Mouse (Mus musculus) forebrain, embryonic 10.5 days (tissue): Measurements from ENCODE around the gene Nos1ap. TPM values are rescaled to one million over a fixed set of nuclear protein-coding genes. Genes with fewer than 3 reads are reported as not detected.

ENCODE experiments used
- polyA plus RNA-seq: library from polyadenylated mRNA; unstranded; fragments of >200 nt; fragmentation: Nextera tagmentation; extraction: Ambion mirVana; gene quantifications from 2 replicates; pipeline ENCODE4 v1.2.1, GENCODE M21; 2016

The Nos1ap gene
- polyA plus RNA-seq, 1 experiment from 2014 or later, result 10.5 TPM

Other genes starting within 250 kb of the Nos1ap start
- 4.1 and 5.3 TPM in 2 replicates for gene Olfml2b, start 54.7 kb upstream of the Nos1ap start, polyA plus RNA-seq